Mouse (Mus musculus) retina, embryonic 14.5 days (tissue): ENCODE measurements around the gene Arid1b.
A peak's percentile ranks its signal among the peaks of the same experiment; 100 is the strongest.

Experiments used
- DNase-seq: peaks from one replicate; pipeline ENCODE4 v3.0.0-alpha.2; 2015; ENCODE audit warnings: low spot score

Arid1b gene

DNA sequence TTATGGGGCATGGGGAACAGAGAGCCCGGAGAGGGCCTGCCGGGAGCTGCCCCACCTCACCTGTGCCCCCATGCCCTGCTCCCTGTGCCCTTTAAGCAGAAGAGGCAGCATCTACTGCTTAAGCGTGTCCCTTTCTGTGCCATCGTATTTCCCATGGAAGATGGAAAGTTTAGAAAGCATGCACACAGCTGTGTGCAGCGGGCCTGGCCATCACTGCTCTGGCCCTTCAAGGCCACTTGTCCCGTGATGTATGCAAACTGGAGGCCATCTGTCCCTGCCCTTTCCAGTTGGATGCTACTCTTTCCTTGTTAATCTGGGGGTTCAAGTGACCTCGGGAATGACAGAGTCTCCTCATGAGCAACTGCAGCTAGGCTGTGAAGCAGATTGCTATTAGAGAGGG lies 163.5 kb downstream of the Arid1b start:
- DNase-seq = no peak

DNA sequence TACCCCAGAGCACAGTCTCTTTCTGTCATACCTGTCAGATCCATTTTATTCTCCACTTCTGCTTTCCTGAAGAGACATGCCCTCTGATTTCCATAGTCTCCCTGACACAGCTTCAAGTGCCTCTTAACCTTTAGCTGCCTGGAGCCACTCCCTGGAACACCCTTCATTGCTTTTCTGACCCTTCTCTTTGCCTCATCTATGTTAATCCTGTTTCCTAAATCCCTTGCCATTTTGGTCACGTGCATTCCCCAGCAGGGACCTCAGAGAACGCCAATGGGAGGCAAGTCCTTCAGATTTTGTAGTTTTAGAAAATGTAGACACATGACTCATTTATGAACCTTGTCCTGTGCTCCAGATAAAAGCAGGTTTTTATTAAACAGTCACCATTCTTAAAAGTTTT lies 168.4 kb downstream of the Arid1b start:
- no peak for DNase-seq

DNA sequence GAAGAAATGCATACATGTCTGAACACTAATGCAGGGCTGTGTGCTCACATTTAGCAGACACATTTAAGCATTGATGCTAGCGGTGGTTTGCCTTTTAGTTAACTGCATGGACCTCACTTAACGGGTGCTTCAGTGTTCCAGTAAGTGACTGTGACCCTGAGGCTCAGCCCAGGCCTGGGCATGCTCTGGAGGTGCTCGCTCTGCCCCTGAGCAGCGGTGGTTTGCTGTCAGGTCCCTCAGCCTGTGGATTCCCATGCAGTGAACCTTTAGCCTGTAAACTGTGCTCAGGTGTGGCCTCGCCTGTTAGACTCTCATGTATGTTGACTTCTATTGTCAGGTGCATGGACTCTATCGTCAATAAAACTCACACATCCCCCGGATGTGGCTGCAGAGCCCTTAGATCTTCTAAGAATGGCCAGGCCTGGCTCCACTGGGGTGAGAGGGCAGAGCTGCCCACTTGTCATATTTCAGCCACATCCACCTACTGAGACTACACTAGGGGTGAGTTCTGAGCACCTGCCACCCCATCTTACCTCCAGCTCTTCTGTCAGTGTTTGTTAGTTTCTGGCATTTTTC lies 169.2 kb downstream of the Arid1b start:
- no peak for DNase-seq

DNA sequence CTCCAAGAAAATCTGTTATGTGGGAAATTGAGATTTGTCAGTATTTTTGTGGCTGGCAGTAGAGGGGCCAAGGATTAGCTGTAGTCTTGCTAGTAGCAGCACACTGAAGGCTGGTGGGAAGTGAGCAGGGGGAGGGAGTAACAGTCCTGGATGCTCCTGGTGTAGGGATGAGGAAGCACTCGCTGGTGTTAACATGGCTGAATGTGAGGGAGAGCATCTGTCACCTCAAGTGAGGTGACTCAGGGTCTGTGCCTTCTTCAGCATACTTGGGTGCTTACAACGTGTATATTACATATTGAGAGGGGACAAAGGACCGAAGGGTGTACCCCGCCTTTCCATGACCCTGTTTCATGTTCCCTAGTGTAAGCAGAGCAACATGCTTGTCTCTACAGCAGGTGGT lies 170.7 kb downstream of the Arid1b start:
- no peak for DNase-seq

DNA sequence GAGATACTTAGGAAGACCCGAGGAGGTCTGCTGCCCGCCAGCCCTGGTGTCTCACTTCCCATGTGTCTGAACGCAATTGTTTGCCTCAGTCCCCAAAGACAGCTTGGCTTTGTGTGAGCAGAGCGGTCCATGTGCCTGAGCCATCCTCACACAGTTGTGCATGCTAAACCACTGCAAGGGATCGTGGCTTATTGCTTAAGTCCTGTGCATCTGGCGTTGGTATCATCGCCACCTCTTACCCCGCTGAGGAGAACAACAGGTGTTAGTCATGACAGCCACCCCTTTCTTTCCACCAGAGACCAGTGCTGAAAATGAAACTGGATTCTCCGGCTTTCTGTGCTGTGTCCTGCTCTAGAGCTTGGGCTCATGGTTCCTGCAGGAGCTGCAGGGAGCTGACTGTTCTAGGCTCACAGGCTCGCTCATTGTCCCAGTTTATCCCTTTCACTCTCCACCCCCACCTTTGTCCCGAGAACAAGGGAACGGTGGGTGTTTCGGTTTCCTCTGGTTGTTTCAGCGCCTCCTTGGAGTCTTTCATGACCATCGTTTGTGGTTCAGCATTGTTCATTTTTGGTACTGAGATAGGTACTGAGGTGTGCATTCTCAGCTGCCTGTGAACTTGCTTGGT lies 171.2 kb downstream of the Arid1b start:
- no peak for DNase-seq

DNA sequence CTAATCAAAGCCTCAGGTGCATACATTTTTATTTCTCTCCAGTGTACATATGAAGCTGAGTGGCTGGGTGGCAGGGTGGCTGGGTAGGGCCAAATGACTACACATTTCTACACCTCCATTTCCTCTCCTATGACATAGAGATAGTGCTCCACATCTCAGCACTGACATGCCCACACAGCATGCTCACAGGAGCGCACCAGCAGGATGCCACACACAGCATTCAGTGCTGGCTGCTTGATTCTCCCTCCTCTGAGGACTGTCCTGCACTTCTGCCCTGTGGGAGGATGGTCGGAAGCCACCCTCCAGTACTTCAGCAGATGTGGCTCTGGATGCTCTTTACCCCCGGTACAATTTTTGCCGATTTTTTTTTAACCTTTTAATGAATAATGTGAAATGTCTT lies 172.0 kb downstream of the Arid1b start:
- DNase-seq = no peak

DNA sequence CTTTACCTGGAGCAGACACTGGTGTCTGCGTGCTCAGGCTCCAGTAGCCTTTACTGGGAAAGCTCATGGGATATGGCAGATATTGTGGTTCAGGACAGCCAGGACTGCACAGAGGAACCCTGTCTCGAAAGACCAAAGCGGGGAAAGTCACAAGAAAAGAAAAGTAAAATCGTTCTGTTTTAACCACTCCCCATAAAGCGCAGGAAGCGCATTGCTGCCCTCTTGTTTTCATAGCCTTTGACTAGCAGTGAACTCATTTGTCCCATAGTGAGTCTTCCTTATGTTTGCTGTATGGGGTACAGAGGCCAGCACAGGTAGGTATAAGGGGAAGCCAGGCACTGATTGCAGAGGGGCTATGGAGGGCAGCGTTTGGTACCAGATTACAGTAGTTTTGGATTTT lies 173.9 kb downstream of the Arid1b start:
- DNase-seq = no peak

DNA sequence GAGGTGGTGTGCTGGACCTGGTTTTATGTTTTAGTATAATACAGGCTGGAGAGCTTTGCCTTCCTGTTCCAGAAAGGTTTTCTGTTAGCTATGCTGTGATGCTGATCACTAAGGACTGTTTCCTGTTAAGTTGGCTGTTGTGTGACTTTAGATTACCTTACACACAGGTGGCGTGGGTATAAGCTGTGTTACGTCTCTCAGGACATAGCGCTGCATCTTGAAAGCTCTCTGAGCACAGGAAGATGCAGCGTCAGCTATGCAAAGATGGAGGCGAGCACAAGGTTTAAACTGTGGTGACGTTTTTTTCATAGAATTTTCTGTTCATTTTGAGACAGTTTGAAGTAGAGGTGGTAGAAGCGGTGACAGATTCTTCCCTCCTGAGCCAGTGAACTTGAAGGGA lies 174.5 kb downstream of the Arid1b start:
- DNase-seq = no peak

DNA sequence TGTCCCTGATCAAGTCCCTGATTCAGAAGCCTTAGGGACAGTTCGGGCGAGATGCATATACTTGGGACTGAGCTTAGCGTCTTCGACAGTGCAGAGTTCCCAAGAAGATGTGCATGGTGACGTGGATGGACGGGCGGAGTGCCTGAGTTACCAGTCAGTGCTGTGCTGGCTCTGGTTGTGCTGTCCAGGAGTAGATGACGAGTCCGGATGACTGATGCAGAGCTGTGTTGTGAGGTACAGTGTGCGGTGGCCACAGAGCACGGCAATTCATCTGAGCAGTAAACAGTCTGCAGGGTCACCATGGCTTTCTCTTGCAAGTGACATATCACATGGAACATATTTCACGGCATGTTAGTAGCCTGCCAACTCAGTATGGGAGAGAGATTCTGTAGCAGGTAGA lies 176.2 kb downstream of the Arid1b start:
- DNase-seq = no peak

DNA sequence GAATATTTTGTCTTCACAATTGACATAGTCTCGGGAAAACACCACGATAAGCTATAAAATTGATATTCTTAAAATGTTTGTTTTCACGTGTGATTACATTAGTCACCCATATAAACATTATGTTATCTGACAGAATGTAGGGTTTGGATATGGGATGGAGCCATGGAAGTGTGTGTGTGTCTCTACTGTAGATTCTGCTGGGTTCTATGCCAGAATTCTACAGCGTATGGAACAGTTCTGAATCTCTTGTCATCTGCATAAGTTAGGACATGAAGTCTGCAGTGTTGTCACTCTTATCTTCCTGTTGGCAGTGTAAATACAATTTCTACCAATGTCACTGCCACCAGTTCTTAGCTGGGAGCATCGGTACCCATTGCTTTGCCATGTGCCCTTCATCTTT lies 177.3 kb downstream of the Arid1b start:
- DNase-seq = no peak

DNA sequence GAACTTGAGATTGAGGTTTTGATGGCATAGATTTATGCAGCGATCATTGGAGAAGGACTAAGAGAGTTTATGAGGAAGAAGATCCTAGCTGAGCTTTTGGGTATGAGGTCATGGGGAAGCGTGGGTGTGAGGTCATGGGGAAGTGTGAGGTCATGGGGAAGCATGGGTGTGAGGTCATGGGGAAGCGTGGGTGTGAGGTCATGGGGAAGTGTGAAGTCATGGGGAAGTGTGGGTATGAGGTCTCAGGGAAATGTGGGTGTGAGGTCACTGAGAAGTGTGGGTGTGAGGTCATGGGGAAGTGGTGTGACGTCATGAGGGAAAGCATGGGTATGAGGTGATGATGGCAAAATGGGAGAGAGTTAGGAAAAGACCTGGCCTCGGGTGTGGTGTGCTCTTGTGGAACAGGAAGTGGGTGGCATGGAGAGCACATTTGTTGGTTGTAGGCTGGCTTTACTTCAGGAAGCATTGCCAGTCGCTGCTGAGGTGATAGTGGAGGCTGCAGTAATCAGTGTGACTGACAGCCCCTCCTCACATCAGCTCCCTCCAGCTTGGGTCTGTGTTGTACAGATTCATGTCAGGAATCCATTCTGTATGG lies 180.4 kb downstream of the Arid1b start:
- DNase-seq = no peak

DNA sequence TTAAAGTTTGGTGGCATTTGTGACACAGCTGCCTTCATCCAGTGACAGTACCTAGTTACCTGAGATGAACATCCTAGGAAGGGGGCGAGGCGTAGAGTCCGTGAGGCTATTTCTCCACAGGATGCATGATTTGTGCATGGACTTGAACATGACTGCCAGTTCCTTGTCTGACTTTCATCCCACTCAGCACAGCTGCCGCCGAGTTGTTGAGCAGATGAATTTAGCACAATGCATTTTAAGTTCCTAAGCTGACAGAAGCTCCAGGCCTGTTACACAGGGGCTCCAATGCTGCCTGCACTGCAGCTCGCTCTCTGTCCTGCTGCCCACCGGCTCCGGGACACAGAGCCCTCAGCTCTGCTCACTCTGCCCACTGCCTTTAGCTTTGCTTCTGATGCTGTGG lies 181.4 kb downstream of the Arid1b start:
- no peak for DNase-seq

DNA sequence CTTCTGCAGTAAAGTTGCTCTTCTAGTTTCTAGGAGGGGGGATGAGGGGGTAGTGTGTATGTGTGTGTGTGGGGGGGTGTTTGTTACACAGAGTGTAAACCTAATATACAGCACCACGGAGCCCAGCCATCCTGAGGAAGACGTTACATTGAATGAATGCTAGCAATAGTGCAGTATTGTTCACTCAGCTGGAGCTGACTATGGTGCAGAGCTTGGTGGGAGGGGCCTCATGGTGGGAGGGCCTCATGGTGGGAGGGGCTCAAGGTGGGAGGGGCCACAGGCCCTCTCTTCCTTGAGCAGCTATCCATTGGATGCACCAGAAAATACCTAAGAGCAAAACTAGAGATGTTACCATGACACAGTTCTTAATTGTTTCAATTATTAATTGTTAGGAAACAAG lies 182.2 kb downstream of the Arid1b start:
- no peak for DNase-seq

DNA sequence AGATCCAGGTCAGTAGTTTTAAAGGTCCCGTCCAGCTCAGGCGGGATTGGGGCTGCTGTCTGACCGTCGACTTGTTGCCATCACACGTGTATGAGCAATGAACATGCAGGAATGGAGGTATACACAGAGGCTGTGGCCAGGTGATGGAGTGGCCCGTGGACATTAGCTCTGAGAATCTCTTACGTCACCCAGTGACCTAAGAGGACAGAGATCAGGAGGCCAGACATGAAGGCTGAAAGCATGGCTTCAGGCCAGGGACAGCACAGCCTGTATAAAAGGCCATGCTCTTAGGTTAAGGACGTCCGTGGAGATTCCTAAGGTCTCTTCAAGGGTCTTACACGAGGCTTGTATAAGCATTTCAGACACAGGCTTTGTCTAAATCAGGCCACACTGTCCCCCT lies 184.4 kb downstream of the Arid1b start:
- no peak for DNase-seq

DNA sequence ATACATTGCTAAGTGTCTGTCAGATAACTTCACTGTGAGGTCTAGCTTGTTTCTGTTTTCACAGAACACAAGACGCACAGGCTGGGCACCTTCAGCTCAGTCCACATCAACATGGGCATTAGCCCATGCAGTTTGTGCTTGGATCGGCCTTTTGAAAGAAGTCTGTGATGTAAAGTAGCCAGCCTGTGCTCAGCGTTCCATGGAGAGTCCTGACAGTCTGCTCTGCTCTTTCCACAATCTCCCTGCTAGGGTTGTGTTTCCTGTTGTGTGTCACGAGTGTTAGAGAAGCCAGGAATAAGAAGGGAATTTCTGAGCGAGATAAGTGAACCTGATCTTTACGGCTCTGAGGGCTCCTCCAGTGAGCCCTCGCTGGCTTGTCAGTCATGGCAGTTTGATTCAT lies 184.9 kb downstream of the Arid1b start:
- DNase-seq = no peak

DNA sequence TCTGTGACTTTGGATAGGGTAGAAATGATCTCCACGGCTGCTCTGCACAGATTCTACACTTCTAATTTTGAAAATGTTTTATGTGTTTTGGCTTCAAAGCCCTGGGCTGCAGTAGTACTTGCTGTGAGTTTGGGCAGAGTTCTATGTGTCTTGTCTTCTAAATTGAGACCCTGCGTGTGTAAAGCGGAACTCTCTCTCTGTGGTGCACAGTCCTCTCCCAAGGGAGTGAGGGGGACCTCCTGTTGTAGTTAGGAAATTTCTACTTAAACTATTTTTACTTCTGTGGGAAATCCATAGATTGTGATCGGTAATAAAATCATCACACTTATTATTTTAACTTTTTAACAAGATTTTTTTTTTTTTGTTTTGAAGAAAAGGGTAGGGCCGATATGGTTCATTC lies 185.3 kb downstream of the Arid1b start:
- no peak for DNase-seq

DNA sequence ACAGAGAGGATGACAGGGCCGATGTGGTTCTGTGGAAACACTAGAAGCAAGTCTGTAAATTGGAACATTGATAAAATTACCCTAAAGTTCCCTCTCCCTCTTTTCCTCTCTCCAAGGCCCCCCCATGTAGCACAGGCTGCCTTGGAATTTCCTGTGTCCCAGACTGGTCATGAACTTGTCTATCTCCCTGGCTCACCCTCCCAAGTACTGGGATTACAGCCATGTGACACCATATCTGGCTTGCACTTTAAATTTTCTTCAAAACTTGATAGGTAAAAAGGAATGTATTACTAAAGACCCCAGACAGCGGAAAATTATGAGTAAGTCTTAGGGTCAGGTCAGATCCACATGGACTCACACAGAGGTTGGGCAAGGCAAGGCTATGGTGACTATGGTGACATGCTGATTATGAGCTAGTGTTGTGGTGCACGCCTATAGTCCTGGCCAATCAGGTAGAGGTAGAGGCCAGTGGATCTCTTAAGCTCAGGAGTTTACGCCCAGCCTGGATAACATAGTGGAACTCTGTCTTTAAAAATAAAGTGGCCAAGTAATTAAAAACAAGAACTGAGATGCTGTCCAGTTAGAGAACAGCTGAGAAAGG lies 185.9 kb downstream of the Arid1b start:
- no peak for DNase-seq

DNA sequence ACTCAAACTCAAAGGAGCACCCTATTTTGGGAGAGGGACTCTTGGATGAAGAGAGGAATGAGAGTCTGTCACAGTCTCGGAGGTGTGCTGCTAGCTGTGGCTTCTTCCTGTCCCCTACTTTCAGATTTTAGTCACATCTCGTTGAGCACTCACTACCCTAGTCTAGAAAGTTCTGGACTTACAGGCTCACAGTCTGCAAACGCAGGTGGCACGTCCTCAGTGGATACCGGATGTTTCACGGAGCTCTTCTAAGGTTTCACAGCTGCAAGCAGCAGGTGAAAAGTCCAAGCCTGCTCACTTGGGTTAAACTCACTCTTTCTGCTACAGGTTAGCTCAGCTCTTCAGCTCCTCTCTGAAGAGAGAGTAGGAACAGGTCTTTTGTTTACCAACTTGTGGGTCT lies 186.8 kb downstream of the Arid1b start:
- no peak for DNase-seq

DNA sequence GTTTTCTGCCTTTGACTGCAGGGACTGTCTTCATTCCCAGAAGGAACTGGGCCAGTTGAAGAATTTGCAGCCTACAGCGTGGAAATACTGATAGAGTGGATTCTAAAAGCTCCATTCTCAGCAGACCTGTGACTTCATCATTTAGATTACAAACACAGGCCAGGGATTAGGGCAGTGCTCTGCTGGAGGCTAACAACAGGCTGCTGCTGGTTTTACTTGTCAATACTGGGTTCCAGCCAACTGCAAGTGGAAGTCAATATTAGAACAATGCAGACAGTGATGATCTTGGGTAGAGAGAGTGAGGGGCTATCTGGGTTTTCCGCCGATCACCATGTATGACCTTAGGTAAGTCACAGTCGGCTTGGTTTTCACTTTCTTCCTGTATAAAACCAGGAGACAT lies 188.4 kb downstream of the Arid1b start:
- DNase-seq = no peak

DNA sequence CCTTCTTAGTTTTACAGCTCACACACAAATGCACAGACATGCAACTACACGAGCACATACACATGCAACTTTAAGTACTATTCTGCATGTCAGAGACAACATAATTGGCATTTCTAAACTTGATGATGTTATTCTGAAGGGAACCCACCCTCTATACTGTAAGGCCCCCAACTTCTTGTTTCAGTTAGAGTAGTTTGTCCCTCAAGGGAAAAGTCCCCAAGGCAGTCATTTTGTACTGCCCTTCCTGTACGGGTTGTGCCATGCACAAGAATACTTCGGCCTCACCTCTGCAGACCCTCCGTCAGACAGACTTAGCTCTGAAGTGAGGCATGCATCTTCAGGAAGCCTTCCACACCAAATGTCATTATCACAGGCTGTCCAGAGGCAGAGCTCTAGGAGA lies 191.4 kb downstream of the Arid1b start:
- no peak for DNase-seq

DNA sequence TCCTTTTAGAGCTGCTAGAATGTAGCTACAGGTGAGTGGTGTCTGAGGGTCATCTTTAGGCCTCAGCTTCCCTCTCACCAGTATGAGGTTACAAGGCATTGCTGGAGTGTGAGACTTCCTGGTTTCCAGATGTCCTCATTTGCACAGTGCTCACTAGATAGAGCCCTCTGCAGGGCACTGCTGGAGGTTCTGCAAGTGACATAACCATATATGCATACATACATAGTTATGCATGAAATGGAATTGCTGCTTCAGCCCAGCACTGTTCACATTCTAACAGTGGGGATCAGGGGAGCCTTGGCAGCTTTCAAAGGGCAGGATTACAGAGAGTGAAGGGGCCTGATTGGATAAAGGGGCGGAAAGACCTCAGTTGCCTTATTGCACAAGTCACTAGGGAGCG lies 193.4 kb downstream of the Arid1b start:
- no peak for DNase-seq

DNA sequence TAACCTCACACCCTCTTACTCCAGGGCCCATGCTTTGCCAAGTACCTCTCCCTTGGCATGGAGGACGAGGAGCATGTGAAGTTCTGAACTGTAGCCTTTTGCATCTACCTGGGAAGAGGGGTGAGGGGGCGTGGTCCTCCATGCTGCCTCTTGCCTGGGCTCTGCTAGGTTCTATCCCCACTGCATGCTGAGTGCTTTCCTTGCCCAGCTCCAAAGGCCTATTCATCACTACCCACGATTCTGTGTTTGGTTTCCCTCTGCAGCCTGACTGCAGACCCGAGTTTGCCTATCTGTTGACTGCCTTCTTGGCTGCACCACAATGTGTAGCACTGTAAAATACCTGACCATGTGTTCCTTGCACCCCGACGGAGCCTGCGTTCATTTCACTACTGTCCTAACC lies 194.3 kb downstream of the Arid1b start:
- no peak for DNase-seq

DNA sequence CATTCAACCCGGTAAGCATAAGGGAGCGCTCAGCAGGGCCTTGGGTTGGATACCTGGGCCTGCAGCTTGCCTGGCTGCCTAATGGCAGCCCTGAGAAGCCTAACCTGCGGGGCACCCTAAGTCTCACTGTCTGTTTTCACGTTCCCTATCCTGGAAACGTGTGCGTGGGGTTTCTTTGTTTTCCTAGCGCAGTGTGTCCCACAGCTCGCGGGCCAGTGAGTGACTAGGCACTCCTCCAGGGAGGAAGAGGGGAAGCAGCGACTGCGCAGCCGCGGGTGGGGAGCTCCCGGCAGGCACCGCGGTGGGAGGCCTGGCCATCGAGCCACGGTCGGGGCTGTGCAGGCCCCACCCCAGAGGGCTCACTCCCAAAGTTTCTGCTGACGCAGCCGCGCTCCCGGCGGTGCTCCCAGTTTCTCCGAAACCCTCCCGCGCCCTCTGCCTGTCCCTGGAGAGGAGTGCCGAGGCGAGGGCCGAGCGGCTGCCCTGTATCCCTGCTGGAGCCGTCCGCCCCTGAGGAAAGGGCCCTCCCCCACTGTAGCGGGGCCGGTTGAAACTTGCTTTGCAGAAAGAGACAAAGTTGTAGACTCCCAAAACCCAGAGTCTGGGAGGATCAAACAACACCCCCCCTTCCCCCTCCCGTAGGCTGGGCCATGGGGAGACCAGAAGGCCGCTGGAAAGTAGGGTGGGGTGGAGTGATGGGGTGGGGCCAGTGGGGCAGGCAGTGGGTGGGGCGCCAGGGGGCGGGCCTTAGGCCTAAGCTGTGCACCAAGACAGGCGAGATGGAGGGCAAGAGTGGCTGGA lies 195.6 kb downstream of the Arid1b start:
- DNase-seq = peak; percentile 93
